Mouse (Mus musculus) intestine, embryonic 16.5 days (tissue): Measurements from ENCODE around the gene Ncapd2. TPM values are rescaled to one million over a fixed set of nuclear protein-coding genes. Genes with fewer than 3 reads are reported as not detected.
A peak's percentile ranks its signal among the peaks of the same experiment; 100 is the strongest.

Source experiments
- ATAC-seq: fragments of 200-750 bp; cut with Nextera tagmentation; 2 replicates; pipeline ENCODE4 v1.8.0; 2017; ENCODE audit warnings: moderate TSS enrichment, moderate library complexity
- H3K27ac ChIP-seq: fragments of 300-500 bp; sonication (generic); 2 replicates; pipeline ENCODE4 v1.5.1; 2014; ENCODE audit warnings: mild to moderate bottlenecking, low read length
- H3K27me3 ChIP-seq: fragments of 300-500 bp; sonication (generic); replicated peaks from 2 replicates; pipeline ENCODE4 v1.6.1; 2014; ENCODE audit warnings: low read length, control low read depth, mixed read lengths; ENCODE audit not compliant: control insufficient read depth, insufficient read depth
- H3K36me3 ChIP-seq: fragments of 300-500 bp; sonication (generic); 2 replicates; pipeline ENCODE4 v1.6.1; 2014; ENCODE audit warnings: low read length, control low read depth; ENCODE audit not compliant: control insufficient read depth, insufficient read depth
- H3K4me1 ChIP-seq: fragments of 300-500 bp; sonication (generic); 2 replicates; pipeline ENCODE4 v1.6.1; 2014; ENCODE audit warnings: low read length, control low read depth, mixed read lengths; ENCODE audit not compliant: control insufficient read depth, insufficient read depth
- H3K4me2 ChIP-seq: fragments of 300-500 bp; sonication (generic); 2 replicates; pipeline ENCODE4 v1.6.1; 2014; ENCODE audit warnings: low read depth, low read length, control low read depth
- H3K4me3 ChIP-seq: fragments of 300-500 bp; sonication (generic); 2 replicates; pipeline ENCODE4 v1.5.1; 2014; ENCODE audit warnings: mild to moderate bottlenecking, low read length
- H3K9ac ChIP-seq: fragments of 300-500 bp; sonication (generic); 2 replicates; pipeline ENCODE4 v1.6.1; 2014; ENCODE audit warnings: low read depth, low read length
- H3K9me3 ChIP-seq: fragments of 300-500 bp; sonication (generic); 2 replicates; pipeline ENCODE4 v1.6.1; 2016; ENCODE audit warnings: low read length, control low read depth; ENCODE audit not compliant: control insufficient read depth
- WGBS: fragments of 180-500 bp; shearing (Covaris S2); extraction: QIAGEN DNeasy Blood & Tissue Kit; methylation state at CpG from one replicate; pipeline ENCODE4 v1.1.7; 2014; 5-methylcytosine and 5-hydroxymethylcytosine counted together
- polyA plus RNA-seq: library from polyadenylated mRNA; unstranded; fragments of >200 nt; fragmentation: Nextera tagmentation; extraction: Ambion mirVana; gene quantifications from 2 replicates; pipeline ENCODE4 v1.2.1, GENCODE M21; 2015

Ncapd2 gene
- polyA plus RNA-seq, 1 experiment from 2014 or later: 78.0 TPM

DNA sequence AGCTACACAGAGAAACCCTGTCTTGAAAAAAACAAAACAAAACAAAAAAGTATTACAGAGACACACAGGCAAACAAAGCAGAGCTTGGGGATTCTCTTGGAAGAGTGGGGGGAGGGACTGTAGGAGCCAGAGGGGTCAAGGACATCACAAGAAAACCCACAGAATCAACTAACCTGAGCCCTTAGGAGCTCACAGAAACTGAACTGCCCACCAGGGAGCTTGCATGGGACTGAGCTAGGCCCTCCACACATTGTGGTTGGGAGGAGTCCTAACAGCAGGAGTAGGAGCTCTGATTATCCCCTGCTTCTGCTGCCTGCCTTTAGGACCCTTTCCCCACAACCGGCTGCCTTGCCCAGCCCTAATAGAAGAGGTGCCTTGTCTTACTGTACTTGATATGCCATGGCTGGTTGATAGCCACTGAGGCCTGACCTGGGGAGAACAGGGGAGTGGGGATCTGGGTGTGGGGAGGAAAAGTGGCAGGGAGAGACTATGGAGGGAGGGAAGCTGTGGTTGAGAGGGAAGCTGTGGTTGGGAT lies 4.1 kb upstream of the Ncapd2 start:
- Histone ChIP-seq H3K27me3 (no peaks in the 10 kb centered on the region), H3K4me2 (no peak overlapping the region), H3K4me1 (peaks cover 6% of the 10 kb centered on the region; the same call in 1 of the 2 replicates), H3K9ac (no peak overlapping the region), H3K4me3 (no peak overlapping the region), H3K27ac (no peak overlapping the region), H3K36me3 (no peaks in the 10 kb centered on the region), H3K9me3 (no peaks in the 10 kb centered on the region)
- 45% methylated on average over 1 of the region's 1 CpGs for WGBS
- no peak for ATAC-seq

GRCm38 (mm10) chr6:125193390-125193789 lies 1.9 kb upstream of the Ncapd2 start:
- no peaks in the 10 kb centered on the region for H3K36me3 ChIP-seq
- H3K4me3 ChIP-seq: peak overlapping the region; percentile 70
- peak overlapping the region; percentile 81; the same call in 1 of the 2 replicates for H3K4me2 ChIP-seq
- H3K4me1 ChIP-seq: peaks cover 6% of the 10 kb centered on the region; the same call in 1 of the 2 replicates
- no peaks in the 10 kb centered on the region for H3K27me3 ChIP-seq
- H3K9me3 ChIP-seq: no peaks in the 10 kb centered on the region
- H3K9ac ChIP-seq: no peak overlapping the region
- 56% methylated on average over 7 of the region's 7 CpGs for WGBS
- no peak for ATAC-seq
- no peak overlapping the region for H3K27ac ChIP-seq

- H3K4me1 ChIP-seq: peaks cover 6% of the 10 kb centered on the region; the same call in 1 of the 2 replicates
- peak overlapping the region; percentile 81 for H3K4me2 ChIP-seq
- peak overlapping the region; percentile 70 for H3K4me3 ChIP-seq
- no peak for ATAC-seq
- H3K9me3 ChIP-seq: no peaks in the 10 kb centered on the region
- 38% methylated on average over 5 of the region's 5 CpGs for WGBS
- H3K27ac ChIP-seq: peak overlapping the region; percentile 99
- H3K27me3 ChIP-seq: no peaks in the 10 kb centered on the region
- peak overlapping the region; percentile 90 for H3K9ac ChIP-seq
- H3K36me3 ChIP-seq: no peaks in the 10 kb centered on the region
Measured at GRCm38 (mm10) chr6:125192841-125193240, 1.3 kb upstream of the Ncapd2 start.

- peak overlapping the region; percentile 90 for H3K9ac ChIP-seq
- WGBS: under 1% methylated on average over 34 of the region's 34 CpGs
- H3K27ac ChIP-seq: peak overlapping the region; percentile 99
- peaks cover 6% of the 10 kb centered on the region; the same call in 1 of the 2 replicates for H3K4me1 ChIP-seq
- H3K4me3 ChIP-seq: peak overlapping the region; percentile 70
- no peaks in the 10 kb centered on the region for H3K36me3 ChIP-seq
- H3K27me3 ChIP-seq: no peaks in the 10 kb centered on the region
- peak; percentile 96 for ATAC-seq
- H3K9me3 ChIP-seq: no peaks in the 10 kb centered on the region
- H3K4me2 ChIP-seq: peak overlapping the region; percentile 81
Measured at GRCm38 (mm10) chr6:125192016-125192714, 664 bp upstream of the Ncapd2 start.

GRCm38 (mm10) chr6:125190816-125191215 lies 685 bp downstream of the Ncapd2 start:
- no peak for ATAC-seq
- Histone ChIP-seq H3K9me3 (no peaks in the 10 kb centered on the region), H3K27me3 (no peaks in the 10 kb centered on the region), H3K4me3 (peak overlapping the region; percentile 70), H3K4me2 (peak overlapping the region; percentile 61), H3K36me3 (no peaks in the 10 kb centered on the region), H3K4me1 (peaks cover 6% of the 10 kb centered on the region; the same call in 1 of the 2 replicates), H3K27ac (peak overlapping the region; percentile 86), H3K9ac (peak overlapping the region; percentile 78)

DNA sequence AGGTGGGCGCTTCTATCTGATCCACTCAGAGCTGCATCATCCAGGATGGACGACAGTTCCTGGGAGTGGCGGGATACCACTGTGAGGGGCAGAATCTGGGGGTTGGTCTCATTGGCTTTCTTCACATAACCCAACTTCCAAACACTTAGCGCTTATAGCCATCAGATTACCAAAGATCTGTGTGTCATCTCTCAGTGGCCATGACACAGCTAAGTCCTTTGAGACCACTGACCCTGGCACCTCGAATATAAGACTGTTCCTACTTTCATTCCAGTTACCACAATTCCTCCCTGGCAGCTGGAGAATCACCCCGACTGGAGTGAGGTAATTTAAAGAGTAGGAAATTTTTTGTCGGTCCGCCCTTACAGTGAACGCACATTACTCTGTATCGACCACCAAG lies 5.3 kb downstream of the Ncapd2 start:
- Histone ChIP-seq H3K9me3 (no peaks in the 10 kb centered on the region), H3K4me1 (peaks cover 2% of the 10 kb centered on the region; the same call in 1 of the 2 replicates), H3K4me3 (no peak overlapping the region), H3K27me3 (no peaks in the 10 kb centered on the region), H3K4me2 (no peak overlapping the region), H3K27ac (no peak overlapping the region), H3K36me3 (peaks cover 18% of the 10 kb centered on the region), H3K9ac (no peak overlapping the region)
- no peak for ATAC-seq
- 93% methylated on average over 10 of the region's 10 CpGs for WGBS

DNA sequence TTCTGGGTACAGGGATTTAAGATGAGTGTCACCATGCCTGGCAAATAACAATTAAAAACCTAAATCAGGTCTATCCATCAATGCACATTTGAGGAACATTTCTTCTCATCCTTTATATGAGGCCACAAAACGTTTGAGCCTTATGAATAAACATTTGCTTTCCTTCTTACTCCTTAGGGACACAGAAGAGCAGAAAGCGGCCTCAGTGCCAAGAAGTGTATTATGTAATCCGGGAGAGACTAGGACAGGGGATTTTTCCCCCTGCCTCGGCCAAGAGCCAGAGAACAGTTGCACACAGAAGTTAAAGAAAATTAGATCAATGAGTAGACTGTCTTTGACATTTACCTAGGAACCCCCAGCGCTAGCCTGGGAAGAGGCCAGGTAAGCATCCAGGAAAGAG lies 9.4 kb downstream of the Ncapd2 start:
- no peak overlapping the region for H3K4me2 ChIP-seq
- H3K4me3 ChIP-seq: no peak overlapping the region
- H3K9me3 ChIP-seq: no peaks in the 10 kb centered on the region
- no peak overlapping the region for H3K27ac ChIP-seq
- H3K4me1 ChIP-seq: no peaks in the 10 kb centered on the region
- WGBS: 83% methylated on average over 5 of the region's 5 CpGs
- H3K27me3 ChIP-seq: no peaks in the 10 kb centered on the region
- H3K9ac ChIP-seq: no peak overlapping the region
- H3K36me3 ChIP-seq: peaks cover 36% of the 10 kb centered on the region
- no peak for ATAC-seq

- Histone ChIP-seq H3K4me2 (no peak overlapping the region), H3K9me3 (no peaks in the 10 kb centered on the region), H3K4me3 (no peak overlapping the region), H3K27ac (no peak overlapping the region), H3K27me3 (no peaks in the 10 kb centered on the region), H3K4me1 (no peaks in the 10 kb centered on the region), H3K36me3 (peaks cover 34% of the 10 kb centered on the region), H3K9ac (no peak overlapping the region)
- ATAC-seq: no peak
- 89% methylated on average over 7 of the region's 7 CpGs for WGBS
Measured at GRCm38 (mm10) chr6:125179601-125180000, 11.9 kb downstream of the Ncapd2 start.

DNA sequence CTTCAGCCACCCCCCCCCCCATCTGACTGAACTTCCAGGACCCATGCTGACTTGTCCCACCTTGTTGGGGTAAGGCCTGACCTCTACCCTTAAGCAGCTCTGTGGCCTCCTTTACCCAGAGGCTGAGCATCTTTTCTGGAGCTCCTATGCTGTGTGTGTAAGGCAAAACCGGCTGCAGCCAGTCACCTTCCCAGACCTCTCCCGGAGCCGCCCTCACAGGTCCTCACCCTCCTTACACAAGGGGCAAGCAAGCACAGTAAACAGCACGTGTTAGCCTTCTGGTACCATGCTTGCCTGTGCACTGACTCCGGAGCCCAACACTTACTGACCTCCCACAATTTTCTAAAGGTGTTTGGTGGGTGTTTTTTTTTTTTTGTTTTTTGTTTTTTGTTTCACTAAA lies 16.0 kb downstream of the Ncapd2 start:
- Histone ChIP-seq H3K27ac (no peak overlapping the region), H3K9me3 (no peaks in the 10 kb centered on the region), H3K9ac (no peak overlapping the region), H3K27me3 (no peaks in the 10 kb centered on the region), H3K4me1 (no peaks in the 10 kb centered on the region), H3K4me3 (no peak overlapping the region), H3K36me3 (peaks cover 46% of the 10 kb centered on the region), H3K4me2 (no peak overlapping the region)
- no peak for ATAC-seq
- WGBS: 96% methylated on average over 5 of the region's 5 CpGs
